Mouse (Mus musculus) liver, adult 2 months (tissue): ENCODE results near the gene Zfp787.

Experiments
- CTCF ChIP-seq: fragments of 200-500 bp; IDR thresholded peaks from 2 replicates; pipeline ENCODE4 v1.5.1; 2011; ENCODE audit warnings: low read depth, low read length, control low read depth
- POLR2A ChIP-seq: fragments of 200-500 bp; IDR thresholded peaks from 2 replicates; pipeline ENCODE4 v1.6.1; 2011; ENCODE audit warnings: low read length, control low read depth; ENCODE audit not compliant: insufficient read depth; ENCODE audit errors: extremely low read depth

- no peak for TF ChIP-seq CTCF
- TF ChIP-seq POLR2A: peak; percentile 7; the same call in 1 of the 2 replicates
Measured at GRCm38 (mm10) chr7:6172674-6173244, 17.0 kb upstream of the Zfp787 start.
